Mouse (Mus musculus) thymus, postnatal 0 days (tissue): ENCODE measurements at regions not wholly inside any gene's neighbourhood (a gene's known extent, or its start where the extent isn't known, plus 50 kb on each side); places are given as distances from the start of the nearest gene placed in this dataset.

Experiments used
- DNase-seq: peaks from one replicate; pipeline ENCODE4 v3.0.0-alpha.2; 2015; ENCODE audit warnings: low spot score

- no peak for DNase-seq
Measured at GRCm38 (mm10) chr10:53852091-53852490, 101.2 kb upstream of the Fam184a start.

GRCm38 (mm10) chr10:53850568-53850967, 99.6 kb upstream of the Fam184a start:
- DNase-seq: no peak

- DNase-seq: no peak
Measured at GRCm38 (mm10) chr10:53813244-53813620, 62.3 kb upstream of the Fam184a start.

- DNase-seq: peak; percentile 57
Measured at GRCm38 (mm10) chr10:53812597-53813243, 61.8 kb upstream of the Fam184a start.

DNA sequence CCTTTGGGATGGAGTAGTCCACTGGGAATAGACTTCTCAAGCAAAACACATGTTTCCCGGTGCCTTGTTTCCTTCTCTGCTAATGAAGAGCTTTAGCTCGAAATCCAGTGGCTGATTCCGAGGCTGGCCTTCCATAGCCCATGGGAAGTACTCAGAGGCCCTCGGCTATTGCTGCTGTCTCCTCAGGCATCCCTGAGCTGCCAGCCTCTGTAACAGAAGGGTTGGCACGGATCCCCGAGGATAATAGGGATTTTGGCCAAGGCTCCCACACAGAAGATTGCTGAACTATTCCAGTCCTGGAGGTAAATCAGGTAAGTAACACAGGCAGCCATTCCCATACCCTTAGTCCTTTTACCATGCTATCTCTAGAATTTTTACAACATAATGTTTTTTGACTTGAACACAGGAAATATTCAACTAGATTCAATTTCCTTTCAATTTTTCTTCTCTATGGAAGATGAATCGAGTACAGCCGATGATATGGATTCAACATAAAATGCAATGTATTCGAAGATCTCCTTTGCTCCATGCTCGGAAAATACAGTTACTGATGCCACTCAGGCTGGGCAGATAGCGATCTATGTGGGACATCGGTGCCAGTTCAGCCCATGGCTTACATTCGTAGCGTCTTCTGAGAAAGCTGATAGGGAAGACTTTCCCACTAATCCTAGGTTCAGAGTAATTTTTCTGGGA, 61.1 kb upstream of the Fam184a start:
- DNase-seq: no peak

DNA sequence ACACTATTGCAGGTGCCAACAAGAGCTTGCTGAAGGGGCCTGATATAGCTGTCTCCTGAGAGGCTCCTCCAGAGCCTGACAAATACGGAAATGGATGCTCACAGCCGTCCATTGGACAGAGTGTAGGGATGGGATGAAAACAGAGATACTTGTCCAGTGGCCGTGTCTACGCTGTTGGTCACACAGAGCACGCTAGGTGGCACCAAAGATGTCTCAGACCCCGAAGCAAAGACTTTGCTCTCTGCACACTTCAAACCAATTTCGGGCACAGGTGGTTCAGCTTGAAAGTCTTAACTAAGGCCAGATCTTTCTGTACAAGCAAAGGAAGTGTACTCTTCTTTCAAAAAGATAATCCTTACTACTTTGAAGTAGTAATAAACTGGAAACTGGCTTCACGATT, 55.8 kb upstream of the Fam184a start:
- DNase-seq: peak; percentile 34

- DNase-seq: no peak
Measured at GRCm38 (mm10) chr10:53801048-53801641, 50.2 kb upstream of the Fam184a start.
